Mouse (Mus musculus) layer of hippocampus, adult 9-11 months (tissue): ENCODE measurements around the gene Tmem256.
A peak's percentile ranks its signal among the peaks of the same experiment; 100 is the strongest.
"Not testable (repeated sequence)": the region's sequence is repeated elsewhere in the genome, so short reads cannot be mapped to it uniquely, and the experiment has no call there.

Experiments used
- DNase-seq: peaks from one replicate; pipeline ENCODE4 v3.0.0; 2022

The Tmem256 gene

DNA sequence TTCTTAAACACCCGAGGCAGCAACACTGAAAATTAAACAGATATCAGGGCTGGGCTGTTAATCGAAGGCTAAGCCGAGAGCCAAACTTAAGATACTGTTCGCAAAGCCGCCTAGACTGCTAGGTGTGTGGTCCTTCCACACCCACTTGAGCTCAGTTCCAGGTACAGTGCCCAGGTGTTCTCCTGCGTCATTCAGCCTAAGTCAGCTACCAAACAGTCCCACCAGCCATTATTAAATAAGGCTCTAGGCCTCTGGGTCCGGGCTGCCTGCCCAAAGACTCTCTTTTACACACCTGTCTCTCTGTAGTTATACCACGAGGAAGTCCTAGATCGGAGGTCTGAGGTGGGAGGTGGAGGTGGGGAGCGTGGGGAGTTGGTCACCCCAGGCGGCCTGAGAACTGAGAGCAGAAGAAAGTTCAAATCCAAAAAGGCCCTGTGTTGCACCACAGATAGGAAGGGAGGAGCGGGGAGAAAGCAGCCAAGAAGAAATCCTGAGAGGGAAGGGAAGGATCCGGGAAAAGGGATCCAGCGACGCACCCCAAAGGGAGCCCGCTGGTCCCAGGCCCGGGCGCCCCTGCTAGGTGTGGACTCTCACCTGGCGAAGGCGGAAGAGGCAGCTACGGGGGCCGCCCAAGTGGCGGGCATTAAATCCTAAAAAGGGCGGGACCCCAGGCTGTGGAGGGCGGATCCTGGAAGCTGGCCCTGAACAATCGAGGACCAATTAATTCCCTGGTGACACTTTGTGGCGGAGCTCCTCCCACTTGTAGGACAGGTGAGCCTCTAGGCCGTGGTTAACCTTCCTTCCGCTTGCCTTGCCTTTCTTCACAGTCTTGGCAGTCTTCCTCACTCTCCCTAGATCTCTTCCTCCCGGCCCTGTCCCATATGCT lies 20.0 kb downstream of the Tmem256 start, which contains the start of gene Tnk1:
Gene Tnk1 (minus strand): TSS at position 618 of the 886 bp plus-strand sequence.
- no peak for DNase-seq

DNA sequence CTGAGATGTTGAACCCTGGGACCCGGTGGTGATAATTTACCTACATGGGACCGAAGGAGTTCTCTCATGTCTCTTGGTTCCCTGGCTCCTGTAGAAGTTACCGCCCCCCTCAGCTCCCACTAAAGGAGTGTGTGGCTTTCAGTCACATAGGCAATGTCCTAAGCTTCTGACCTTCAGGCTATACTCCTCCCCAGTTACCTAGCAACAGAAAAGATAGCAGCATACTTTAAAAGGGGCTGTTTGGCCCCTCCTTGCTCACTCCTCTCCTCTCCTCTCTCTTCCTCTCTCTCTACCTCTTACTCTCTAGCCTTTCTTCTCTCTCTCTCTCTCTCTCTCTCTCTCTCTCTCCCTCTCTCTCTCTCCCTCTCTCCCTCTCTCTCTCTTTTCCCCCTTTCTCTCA lies 25.4 kb downstream of the Tmem256 start:
- DNase-seq = not testable (repeated sequence)

DNA sequence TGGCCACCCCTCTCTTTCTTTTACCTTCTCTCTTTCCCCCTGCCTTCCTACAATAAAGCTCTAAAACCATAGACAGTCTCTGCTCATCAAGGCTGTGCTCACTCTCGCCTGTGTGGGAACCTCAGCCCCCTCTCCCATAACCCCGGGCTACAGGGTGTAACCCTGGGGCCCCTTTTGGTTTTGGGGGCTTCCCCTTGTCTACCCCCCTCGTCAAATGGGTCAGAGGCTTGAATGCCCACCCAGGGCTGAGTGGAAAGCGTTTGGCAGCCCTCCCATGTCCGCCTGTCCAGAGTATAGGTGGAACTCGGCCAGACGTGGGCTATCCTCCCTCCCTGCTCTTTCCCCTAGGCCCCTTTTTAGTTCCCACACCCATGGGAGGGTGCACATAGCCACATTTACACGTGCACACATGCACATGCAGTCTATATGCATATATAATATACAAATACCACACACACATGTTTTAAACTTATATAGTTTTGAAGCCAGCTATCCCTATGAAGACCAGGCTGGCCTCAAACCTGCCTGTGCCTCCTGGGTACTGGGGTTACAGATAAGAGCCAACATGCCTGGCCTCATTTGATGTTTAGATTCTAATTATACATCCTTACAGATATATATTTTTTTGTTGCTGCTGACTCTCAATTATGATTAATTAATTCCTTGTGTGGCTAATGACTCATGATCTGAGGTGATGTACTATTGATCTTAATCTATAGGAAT lies 26.0 kb downstream of the Tmem256 start:
- no peak for DNase-seq

DNA sequence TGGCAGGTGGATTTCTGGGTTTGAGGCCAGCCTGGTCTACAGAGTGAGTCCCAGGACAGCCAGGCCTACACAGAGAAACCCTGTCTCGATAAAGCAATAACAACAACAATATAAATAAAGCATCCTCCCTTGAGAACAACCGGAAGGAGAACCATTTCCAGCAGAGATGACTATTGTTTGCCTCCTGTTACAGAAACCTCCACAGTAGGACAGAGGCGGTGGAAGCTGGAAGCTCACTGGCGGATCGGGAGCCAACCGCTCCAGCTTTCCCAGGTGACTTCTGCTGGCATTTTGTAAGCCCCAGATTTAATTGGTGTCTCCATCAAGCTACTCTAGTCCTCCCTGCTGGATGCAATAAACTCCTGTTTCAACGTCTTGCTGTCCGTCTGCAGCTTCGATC lies 27.2 kb downstream of the Tmem256 start:
- DNase-seq = no peak

DNA sequence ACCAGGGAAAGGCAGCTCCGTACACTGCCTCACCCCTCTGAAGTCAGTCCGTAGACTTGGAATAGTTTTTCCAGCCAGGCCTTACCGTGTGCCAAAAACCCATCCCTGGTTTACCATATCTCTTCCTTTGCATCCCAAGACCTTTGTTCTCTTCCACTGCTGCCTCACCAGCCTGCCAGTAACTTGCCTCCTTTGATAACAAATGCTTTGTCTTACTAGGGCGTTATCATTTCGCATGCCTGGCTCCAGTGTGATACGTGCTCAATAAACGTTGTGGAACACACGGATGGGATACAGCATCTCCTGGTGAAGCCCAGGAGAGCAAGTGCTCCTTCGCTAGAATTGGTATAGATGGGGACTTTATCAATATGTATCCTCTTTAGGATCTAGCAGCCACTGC lies 29.0 kb downstream of the Tmem256 start:
- DNase-seq = no peak

DNA sequence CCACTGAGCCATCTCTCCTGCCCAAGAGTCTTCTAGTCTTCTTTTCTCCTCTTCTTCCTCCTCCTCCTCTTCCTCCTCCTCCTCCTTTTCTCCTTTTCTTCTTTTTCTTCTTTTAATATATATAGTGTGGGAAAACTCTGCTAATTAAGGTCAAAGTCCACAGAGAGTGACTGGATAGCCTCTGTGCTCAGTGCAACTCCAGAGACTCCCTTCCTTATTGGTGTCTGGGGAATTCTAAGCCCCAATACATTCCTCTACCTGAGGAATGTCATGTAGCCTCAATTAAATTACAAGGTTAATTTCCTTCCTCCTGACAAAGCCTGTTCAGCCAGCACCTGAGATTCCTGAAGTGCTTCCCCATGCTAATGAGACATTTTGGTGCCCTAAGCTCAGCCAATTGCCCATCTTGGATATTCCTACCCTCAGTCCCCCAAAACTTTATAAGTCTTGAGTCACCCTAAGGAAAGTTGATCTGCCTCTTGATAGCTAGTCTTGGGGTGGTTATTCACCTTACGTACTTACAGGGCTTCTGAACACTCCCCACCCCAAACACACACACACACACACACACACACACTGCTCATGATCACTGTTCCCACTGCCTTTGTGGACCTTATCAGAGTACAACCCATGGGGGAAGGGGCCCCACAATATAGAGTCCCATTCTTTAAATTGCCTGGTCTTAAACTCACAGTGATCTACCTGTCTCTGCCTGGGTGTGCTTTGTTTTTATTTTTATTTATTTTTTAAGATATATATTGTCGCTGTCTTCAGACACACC lies 32.2 kb downstream of the Tmem256 start:
- no peak for DNase-seq

DNA sequence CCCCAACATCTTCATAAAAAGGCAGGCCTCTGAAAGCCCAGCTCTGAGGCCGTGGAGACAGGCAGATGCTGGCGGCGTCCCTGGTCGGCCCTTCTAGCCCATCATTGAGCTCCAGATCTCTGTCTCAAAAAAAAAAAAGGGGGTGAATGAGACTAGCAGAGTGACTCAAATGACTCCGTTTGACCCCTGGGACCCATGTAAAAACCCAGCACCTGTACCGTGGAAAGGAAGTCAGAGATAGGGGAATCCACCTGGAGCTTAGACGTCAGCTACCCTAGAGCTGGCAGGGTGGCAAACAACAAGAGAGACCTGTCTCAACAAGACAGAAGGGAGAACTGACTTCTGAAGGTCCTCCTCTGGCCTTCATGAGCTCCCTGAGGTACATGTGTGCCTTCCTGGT lies 33.5 kb downstream of the Tmem256 start:
- DNase-seq = no peak

DNA sequence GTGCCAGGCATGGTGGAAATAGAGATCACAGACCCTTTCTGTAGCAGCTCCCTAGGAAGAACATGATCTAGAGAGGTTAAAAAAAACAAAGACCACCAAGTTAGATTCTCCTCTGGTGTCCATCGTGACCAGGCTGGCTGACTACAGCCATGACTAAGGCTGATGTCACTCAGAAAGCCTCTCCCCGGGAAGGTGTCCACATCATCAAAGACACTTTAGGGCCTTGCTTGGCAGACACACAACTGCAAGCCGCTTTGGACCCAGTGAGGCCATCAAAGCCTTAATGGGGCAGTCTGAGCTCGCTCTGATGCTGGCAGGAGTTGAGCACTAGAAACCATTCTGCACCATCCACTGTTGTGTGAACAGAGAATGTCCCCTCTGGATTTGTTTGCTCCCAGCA lies 34.1 kb downstream of the Tmem256 start:
- no peak for DNase-seq

DNA sequence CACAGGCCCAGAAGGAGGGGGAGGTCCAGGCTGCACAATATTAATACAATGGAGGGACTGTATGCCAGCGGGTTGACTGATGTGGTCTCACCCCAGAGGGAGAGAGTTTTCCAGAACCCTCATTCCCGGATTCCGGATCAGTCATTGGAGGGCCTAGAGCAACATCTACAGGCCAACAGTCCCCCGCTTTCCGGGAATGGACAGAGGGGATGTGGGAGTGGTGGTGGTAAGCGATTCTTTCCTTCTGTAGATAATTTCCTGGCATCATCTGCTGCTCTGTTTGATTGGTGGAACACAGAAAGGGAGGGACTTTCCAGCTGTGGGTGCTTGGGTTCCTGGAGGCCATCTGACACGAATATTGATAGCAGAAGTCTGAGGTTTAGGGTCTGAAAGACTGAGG lies 37.9 kb downstream of the Tmem256 start:
- peak; percentile 66 for DNase-seq

DNA sequence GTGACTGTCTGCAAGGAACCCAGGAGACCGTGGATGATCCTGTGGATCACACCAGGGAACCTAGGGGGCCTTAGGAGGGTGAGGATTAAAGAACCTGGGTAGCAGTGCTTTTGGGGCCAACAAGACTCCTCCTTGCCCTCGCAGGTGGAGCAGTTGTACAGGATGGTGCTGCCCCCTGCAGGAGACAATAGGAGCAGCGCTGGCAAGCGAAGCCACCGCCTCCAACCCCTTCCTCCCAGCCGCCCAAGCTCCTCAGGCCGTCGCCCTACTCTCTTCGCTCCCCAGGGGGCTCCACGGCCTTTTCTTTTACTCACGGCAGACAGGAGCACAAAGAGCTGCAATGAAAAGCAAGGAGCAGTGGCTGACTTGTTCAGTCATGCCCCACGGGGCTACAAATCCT lies 38.6 kb downstream of the Tmem256 start:
- peak; percentile 72 for DNase-seq

DNA sequence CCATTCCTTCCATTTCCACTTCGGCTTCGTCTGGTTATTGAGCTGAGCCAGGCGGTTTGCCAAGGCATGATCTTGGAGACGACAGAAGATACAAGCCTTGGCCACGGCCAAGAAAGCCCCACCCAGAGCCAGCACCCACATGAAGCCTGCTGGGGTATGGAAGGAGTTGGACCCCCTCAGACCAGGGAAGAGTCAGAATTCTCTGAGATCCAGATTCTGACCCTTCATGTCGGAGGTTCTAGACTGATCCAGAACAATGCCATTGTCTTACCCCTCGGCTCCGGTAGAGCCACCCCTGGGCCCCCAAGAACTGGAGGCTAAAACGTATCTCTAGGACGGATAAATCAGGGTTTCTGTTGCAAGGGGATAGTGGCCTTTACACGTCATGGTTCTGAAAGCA lies 39.6 kb downstream of the Tmem256 start, which contains the start of gene Tmem95:
Gene Tmem95 (minus strand): TSS at position 141 of the 400 bp plus-strand sequence.
- DNase-seq = no peak

DNA sequence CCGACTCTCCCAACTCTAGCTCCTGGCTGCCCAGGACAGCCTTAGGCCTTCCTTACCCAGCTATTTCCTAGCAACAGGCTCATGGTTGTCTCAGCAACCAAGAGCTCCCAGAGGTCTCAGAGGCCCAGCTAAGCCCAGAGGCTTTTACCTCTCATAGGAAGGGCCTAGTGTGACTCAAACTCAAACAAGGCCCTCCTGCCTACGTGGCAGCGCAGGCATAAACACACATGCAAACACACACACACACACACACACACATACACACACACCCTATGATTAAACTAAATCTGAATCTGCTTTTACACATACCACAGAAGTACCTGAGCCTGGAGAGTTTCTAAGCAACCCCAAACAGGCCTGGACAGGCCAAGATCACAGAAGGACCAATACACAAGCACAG lies 40.1 kb downstream of the Tmem256 start:
- no peak for DNase-seq

DNA sequence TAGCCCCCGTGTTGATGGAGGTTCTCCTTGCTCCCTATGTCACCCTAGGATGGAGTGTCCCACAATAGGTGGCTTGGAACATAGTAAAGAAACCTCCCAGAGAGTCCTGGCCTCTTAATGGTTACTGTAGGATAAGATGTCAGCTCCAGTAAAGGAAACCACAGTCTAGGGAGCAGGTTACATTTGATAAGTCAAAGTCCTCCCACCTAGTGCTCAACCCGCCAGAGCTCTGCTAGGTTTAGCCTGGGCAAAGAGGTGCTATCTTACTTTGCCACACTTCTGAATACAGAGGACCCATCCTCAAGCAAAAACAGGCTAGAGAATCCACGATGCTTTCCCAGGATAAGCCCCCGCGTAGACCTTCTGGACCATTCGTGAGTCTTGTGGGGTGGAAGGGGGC lies 40.6 kb downstream of the Tmem256 start:
- DNase-seq = no peak

DNA sequence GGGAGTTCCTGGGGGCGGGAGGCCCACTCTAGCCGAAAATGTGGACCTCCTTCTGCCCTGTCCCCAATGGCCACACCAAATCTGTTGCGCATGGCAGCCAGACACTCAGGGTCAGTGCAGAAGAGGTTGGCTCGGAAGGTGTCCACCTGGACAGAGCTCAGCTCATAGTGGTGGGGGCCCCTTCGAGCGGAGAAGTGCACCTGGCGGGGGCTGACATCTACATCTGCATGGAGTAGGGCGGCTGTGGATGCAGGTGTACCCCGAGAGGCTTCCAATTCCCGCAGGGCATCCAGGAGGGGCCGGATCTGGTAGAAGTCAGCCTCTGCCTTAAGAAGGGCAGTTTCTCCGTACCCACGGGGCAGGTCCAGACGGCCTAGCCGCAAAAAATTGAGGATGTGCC lies 41.4 kb downstream of the Tmem256 start:
- DNase-seq = no peak

DNA sequence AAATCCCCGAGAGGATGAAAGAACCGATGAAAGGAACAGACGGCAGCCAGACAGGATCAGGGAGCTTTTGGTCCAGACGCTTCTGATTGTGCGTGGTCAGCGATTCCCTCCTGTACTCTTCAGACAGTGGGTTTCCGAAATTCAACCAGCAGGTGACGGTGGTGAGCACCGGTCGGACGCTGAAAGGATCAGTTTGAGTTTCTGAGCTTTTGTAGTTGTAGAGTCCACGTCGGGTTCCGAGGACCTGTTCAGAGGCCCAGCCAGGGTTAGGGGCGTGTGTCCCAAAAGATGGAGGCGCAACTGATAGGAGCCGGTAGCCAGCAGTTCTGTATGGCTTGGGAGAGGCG lies 42.2 kb downstream of the Tmem256 start:
- no peak for DNase-seq

DNA sequence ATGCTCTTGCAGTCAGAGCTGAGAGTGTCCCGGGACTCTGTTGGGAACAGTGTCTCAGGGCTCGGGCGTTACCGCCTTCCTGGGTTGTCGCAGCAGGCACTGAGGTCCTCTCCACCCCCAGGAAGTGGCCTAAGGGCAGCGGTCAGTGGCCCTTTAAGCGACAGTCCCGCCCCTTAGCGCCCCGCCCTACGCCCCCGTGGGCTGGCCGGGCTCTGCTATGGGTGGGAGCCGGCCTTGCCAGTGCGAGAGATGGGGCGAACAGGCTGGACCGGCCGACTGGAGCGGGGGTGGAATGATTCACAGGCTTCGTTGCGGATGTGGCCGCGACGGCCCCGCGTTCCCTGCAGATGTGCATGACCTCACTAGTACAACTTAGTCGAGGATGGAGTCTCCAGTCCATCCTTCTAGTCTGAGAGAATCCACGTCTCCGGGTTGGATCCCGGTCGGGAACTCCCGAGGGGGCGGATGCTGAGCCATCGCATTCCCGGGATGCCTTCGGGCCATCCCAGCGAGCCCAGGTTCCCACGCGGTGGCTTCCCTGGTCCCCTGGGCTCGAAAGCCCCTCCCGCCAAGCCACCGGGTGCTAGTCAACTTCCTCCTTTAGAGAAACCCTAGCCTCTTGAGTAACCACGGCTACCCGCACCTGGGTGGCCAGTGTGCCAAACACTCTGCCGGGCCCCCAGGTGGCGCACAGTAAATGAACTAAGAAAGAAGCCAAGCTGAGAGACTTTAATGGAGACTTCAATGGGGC lies 42.7 kb downstream of the Tmem256 start, which contains the start of gene Kctd11:
Gene Kctd11 (minus strand): TSS at position 554 of the 751 bp plus-strand sequence.
- peak; percentile 88 for DNase-seq

DNA sequence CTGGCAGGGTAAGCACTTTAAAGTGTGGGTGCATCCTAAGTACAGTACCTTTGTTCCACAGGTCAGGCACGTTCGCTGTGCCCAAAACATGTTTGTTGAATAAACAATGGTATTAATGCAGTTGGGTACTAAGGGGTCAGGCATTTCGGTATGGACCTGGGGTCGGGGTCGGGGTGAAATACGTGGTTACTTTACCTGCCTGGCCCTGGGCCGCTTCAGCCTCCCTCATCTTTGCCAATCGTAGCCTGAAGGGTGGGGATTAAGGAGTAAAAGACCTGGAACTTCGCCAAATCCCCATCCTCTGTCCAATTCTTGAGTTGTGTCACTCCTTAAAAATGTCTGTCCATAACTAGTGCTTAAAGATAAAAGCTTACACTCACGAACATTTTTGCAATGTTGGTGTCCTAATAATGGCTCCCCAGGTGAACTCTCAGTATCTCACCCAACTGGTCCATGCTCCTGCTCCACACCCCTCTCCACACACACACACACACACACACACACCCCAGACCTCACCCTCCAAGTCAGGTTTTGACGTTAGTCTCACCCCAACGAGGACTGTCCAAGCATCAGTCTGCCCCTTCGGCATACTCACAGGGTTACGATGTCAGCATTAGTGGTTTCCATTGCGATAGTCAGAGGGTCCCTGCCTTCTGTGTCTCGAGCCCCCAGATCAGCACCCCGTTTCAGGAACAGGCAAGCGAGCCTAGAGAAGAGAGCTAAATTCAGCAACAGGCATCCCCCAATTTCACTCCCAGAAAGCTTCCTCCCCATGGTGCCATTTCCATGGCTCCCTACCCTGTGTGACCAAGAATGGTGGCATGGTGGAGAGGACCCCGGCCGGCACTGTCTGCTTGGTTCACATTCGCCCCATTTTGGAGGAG lies 43.7 kb downstream of the Tmem256 start:
- no peak for DNase-seq

DNA sequence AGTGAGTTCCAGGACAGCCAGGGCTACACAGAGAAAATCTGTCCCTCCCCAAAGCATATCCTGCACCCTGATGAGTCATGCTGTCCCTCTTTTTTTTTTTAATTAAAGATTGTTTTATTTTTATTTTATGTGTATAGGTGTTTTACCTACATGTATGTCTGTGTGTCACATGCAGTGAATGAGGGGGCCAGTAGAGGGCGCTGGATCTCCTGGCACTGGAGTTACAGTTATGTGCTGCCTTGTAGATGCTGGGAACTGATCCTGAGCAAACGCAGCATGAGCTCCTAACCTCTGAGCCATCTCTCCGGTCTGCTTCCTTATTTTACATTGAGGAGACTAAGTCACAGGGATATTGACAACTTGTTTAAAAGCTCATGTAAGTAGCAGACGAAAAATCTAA lies 44.8 kb downstream of the Tmem256 start:
- DNase-seq = no peak

DNA sequence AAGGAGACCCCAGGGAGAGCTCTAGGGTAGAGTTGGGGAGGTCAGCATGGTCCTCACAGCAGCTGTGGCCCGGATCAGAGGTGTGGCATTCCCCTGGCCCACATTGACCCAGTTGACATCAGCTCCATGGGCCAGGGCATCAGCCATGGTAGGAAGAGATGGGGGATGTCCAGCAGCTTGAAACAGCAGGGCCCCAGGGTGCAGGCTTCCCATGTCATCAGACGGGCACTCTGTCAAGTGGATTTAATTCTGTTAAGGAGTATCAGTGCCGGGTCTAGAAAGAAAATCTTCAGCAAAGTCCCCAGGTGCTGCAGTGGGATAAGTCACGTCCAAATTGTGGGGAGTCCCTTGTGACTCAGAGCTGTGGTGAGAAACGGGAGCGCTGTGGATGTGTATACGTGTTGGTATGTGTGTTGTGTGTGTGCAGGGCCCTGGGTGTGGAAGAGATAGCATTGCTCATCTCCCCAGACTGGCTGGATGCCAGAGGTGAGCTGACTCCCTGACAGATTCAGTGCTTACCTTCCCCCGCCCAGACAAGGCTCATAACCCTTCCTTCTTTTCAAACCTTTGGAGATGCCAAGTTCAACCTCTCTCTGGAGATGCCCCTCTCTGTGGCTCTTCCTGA lies 45.3 kb downstream of the Tmem256 start:
- DNase-seq = no peak

DNA sequence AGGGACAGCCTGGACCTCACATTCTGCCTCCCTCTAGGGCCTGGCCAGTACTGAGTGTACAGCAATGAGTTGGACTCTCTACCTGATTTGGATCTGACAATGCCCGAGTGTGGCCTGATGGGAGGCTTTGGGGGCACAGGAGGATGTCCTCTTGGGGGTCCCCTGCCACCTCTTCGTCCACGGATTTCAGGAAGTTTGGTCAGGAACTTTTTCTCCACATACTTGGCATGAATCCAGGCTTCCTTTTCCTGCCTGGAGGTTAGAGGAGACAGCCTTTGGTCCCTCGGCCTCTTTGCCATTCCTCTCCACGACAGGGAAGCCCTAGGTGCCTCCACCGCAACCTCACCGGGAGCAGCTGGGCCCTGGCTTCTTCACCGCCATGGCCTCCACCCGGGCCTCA lies 45.9 kb downstream of the Tmem256 start:
- no peak for DNase-seq

DNA sequence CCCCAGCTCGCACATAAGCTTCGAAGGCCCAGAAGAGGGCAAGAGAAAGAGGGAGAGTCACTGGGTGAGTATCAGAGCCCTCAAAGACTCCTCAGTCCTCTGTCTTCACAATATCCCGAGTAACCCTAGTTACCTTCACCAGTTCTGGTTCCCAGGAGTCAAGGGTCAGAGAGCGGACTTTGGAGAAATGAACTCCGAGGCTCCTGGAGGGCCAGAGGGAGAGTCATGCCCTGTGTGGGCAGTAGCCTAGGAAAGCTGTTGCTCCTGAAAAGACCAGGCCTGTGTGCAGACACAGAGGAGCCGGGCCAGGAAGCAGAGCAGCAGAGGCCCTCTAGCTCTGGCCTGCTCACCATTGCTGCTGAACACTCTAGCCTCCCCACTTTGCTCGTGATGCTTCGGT lies 46.3 kb downstream of the Tmem256 start:
- no peak for DNase-seq
